Mouse (Mus musculus): Measurements from ENCODE around the gene Mctp1. TPM values are rescaled to one million over a fixed set of nuclear protein-coding genes. Genes with fewer than 3 reads are reported as not detected.
"Not testable (repeated sequence)": the region's sequence is repeated elsewhere in the genome, so short reads cannot be mapped to it uniquely, and the experiment has no call there.

Mctp1 gene
- polyA plus RNA-seq, 1 experiment from 2014 or later = 1.3 TPM

DNA sequence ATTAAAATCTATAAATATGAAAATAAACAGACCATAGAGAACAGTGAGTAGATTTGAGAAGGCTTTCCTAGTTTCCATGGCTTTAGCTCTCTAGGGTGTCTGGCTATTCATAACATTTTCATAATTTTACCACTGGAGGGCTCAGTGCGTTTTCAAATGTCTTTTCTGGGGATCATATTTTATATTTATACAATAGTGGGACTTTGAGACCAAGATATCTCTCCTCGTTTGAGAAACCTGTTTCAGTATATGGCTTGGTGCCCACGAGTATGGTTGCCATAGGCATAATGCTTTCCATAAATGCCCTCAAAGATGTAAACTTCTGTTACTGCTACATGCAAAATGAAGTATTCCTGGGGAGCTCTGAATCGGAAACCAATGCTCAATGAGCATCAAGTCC, 49.1 kb downstream of the Mctp1 start:
- Histone ChIP-seq H3K4me3 (ENCODE audit: low read depth, low read length) (no peak overlapping the region), H3K27me3 (replicated peaks; ENCODE audit: control insufficient read depth, insufficient read depth, low read length) (no peaks in the 10 kb centered on the region), H3K9me3 (ENCODE audit: control insufficient read depth, low read length) (no peaks in the 10 kb centered on the region), H3K4me2 (ENCODE audit: low read depth, low read length) (no peak overlapping the region), H3K36me3 (ENCODE audit: control insufficient read depth, insufficient read depth, low read length) (no peaks in the 10 kb centered on the region), H3K27ac (replicated peaks; ENCODE audit: low read depth, low read length) (no peak overlapping the region), H3K9ac (ENCODE audit: low read depth, low read length) (no peak overlapping the region), H3K4me1 (ENCODE audit: control insufficient read depth, insufficient read depth, low read length) (no peaks in the 10 kb centered on the region)
- WGBS = 68% methylated on average over 4 of the region's 4 CpGs
- ATAC-seq (ENCODE audit: low read depth) (no peak), DNase-seq (ENCODE audit: low spot score) (no peak)

GRCm38 (mm10) chr13:76436426-76436825, 52.1 kb downstream of the Mctp1 start:
- no peak overlapping the region for H3K27ac ChIP-seq (replicated peaks; ENCODE audit: low read depth, low read length)
- no peak overlapping the region for H3K4me3 ChIP-seq (ENCODE audit: low read depth, low read length)
- no peaks in the 10 kb centered on the region for H3K4me1 ChIP-seq (ENCODE audit: control insufficient read depth, insufficient read depth, low read length)
- DNase-seq (ENCODE audit: low spot score) (no peak), ATAC-seq (ENCODE audit: low read depth) (no peak)
- H3K36me3 ChIP-seq (ENCODE audit: control insufficient read depth, insufficient read depth, low read length) = no peaks in the 10 kb centered on the region
- no peak overlapping the region for H3K4me2 ChIP-seq (ENCODE audit: low read depth, low read length)
- no peaks in the 10 kb centered on the region for H3K9me3 ChIP-seq (ENCODE audit: control insufficient read depth, low read length)
- no peaks in the 10 kb centered on the region for H3K27me3 ChIP-seq (replicated peaks; ENCODE audit: control insufficient read depth, insufficient read depth, low read length)
- no peak overlapping the region for H3K9ac ChIP-seq (ENCODE audit: low read depth, low read length)

DNA sequence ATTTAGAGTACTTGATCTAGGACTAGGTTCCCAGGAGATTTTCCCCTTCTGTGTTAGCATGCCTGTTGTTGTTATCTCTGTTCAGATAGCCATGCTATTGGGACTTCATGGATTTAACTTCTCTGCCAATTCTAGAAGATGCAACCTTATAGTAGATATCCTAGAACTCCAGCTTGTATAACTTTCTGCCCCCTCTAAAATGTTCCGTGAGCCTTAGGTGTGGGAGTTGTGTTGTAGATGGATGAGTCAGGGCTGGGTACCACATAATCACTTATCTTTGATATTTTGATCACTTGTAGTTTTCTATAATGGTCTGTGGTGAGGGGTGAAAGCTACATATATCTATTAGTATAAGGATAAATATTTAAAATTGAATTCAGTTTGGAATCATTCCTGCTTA, 54.4 kb downstream of the Mctp1 start:
- Histone ChIP-seq H3K27me3 (replicated peaks; ENCODE audit: control insufficient read depth, insufficient read depth, low read length) (no peaks in the 10 kb centered on the region), H3K4me3 (ENCODE audit: low read depth, low read length) (no peak overlapping the region), H3K4me2 (ENCODE audit: low read depth, low read length) (no peak overlapping the region), H3K4me1 (ENCODE audit: control insufficient read depth, insufficient read depth, low read length) (no peaks in the 10 kb centered on the region), H3K27ac (replicated peaks; ENCODE audit: low read depth, low read length) (no peak overlapping the region), H3K9me3 (ENCODE audit: control insufficient read depth, low read length) (no peaks in the 10 kb centered on the region), H3K9ac (ENCODE audit: low read depth, low read length) (no peak overlapping the region), H3K36me3 (ENCODE audit: control insufficient read depth, insufficient read depth, low read length) (no peaks in the 10 kb centered on the region)
- WGBS = 93% methylated on average over 1 of the region's 1 CpGs
- no peak for DNase-seq (ENCODE audit: low spot score)
- no peak for ATAC-seq (ENCODE audit: low read depth)

- WGBS = 67% methylated on average over 1 of the region's 1 CpGs
- no peaks in the 10 kb centered on the region for H3K9me3 ChIP-seq (ENCODE audit: control insufficient read depth, low read length)
- DNase-seq (ENCODE audit: low spot score) (no peak), ATAC-seq (ENCODE audit: low read depth) (no peak)
- no peak overlapping the region for H3K4me2 ChIP-seq (ENCODE audit: low read depth, low read length)
- no peak overlapping the region for H3K9ac ChIP-seq (ENCODE audit: low read depth, low read length)
- H3K36me3 ChIP-seq (ENCODE audit: control insufficient read depth, insufficient read depth, low read length) = no peaks in the 10 kb centered on the region
- no peaks in the 10 kb centered on the region for H3K27me3 ChIP-seq (replicated peaks; ENCODE audit: control insufficient read depth, insufficient read depth, low read length)
- H3K4me3 ChIP-seq (ENCODE audit: low read depth, low read length) = no peak overlapping the region
- no peak overlapping the region for H3K27ac ChIP-seq (replicated peaks; ENCODE audit: low read depth, low read length)
- no peaks in the 10 kb centered on the region for H3K4me1 ChIP-seq (ENCODE audit: control insufficient read depth, insufficient read depth, low read length)
Measured at GRCm38 (mm10) chr13:76446059-76446458, 61.7 kb downstream of the Mctp1 start.

- no peak overlapping the region for H3K4me2 ChIP-seq (ENCODE audit: low read depth, low read length)
- no peaks in the 10 kb centered on the region for H3K4me1 ChIP-seq (ENCODE audit: control insufficient read depth, insufficient read depth, low read length)
- WGBS = 71% methylated on average over 1 of the region's 1 CpGs
- H3K27ac ChIP-seq (replicated peaks; ENCODE audit: low read depth, low read length) = no peak overlapping the region
- ATAC-seq (ENCODE audit: low read depth) (no peak), DNase-seq (ENCODE audit: low spot score) (no peak)
- no peak overlapping the region for H3K9ac ChIP-seq (ENCODE audit: low read depth, low read length)
- no peaks in the 10 kb centered on the region for H3K36me3 ChIP-seq (ENCODE audit: control insufficient read depth, insufficient read depth, low read length)
- H3K9me3 ChIP-seq (ENCODE audit: control insufficient read depth, low read length) = no peaks in the 10 kb centered on the region
- no peaks in the 10 kb centered on the region for H3K27me3 ChIP-seq (replicated peaks; ENCODE audit: control insufficient read depth, insufficient read depth, low read length)
- no peak overlapping the region for H3K4me3 ChIP-seq (ENCODE audit: low read depth, low read length)
Measured at GRCm38 (mm10) chr13:76447528-76447927, 63.2 kb downstream of the Mctp1 start.

DNA sequence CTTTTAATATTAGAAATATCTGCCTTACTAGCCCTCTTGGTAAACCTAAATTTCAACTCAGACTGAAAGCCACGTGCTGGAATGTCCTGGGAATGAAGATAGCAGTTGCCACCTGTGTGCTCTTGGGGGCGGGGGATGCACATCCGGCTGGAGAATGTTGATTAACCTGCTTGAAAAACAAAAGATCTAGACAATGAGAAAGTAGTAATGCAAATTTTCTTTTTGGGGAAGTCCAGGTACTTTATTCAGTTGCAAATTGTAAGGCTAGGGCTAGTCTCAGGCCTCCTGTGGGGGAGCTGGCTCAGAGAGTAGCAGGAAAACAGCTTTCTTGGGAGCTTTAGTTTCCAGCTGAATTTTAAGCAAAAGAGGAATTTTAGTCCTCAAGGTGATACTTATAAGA, 67.2 kb downstream of the Mctp1 start:
- not testable (repeated sequence) for H3K36me3 ChIP-seq (ENCODE audit: control insufficient read depth, insufficient read depth, low read length); H3K27me3 ChIP-seq (replicated peaks; ENCODE audit: control insufficient read depth, insufficient read depth, low read length); H3K9ac ChIP-seq (ENCODE audit: low read depth, low read length); H3K4me1 ChIP-seq (ENCODE audit: control insufficient read depth, insufficient read depth, low read length); H3K4me2 ChIP-seq (ENCODE audit: low read depth, low read length); H3K27ac ChIP-seq (replicated peaks; ENCODE audit: low read depth, low read length); H3K9me3 ChIP-seq (ENCODE audit: control insufficient read depth, low read length); H3K4me3 ChIP-seq (ENCODE audit: low read depth, low read length); ATAC-seq (ENCODE audit: low read depth); DNase-seq (ENCODE audit: low spot score)
- 73% methylated on average over 3 of the region's 3 CpGs for WGBS

DNA sequence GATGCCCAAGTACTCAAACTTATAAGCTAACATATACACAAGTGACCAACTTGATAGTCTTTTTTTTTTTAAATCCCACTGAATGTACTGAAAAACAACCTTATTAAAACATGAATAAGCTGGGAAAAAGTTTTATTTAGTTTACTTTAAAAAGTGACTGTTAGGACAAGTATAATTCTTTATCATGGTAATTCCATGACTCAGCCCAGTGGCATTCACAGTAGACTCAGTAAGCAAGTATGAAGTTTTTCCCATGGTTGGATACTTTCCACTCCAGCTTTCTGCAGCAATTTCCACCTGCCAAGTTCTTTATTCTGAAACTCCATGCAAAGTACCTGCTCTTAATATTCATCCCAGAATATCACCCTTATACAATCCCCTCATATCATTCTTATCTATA, 97.3 kb downstream of the Mctp1 start:
- Histone ChIP-seq H3K36me3 (ENCODE audit: control insufficient read depth, insufficient read depth, low read length) (no peaks in the 10 kb centered on the region), H3K9me3 (ENCODE audit: control insufficient read depth, low read length) (no peaks in the 10 kb centered on the region), H3K27me3 (replicated peaks; ENCODE audit: control insufficient read depth, insufficient read depth, low read length) (no peaks in the 10 kb centered on the region), H3K4me1 (ENCODE audit: control insufficient read depth, insufficient read depth, low read length) (no peaks in the 10 kb centered on the region), H3K4me2 (ENCODE audit: low read depth, low read length) (no peak overlapping the region), H3K27ac (replicated peaks; ENCODE audit: low read depth, low read length) (no peak overlapping the region), H3K4me3 (ENCODE audit: low read depth, low read length) (no peak overlapping the region), H3K9ac (ENCODE audit: low read depth, low read length) (no peak overlapping the region)
- no peak for DNase-seq (ENCODE audit: low spot score)
- ATAC-seq (ENCODE audit: low read depth) = no peak

GRCm38 (mm10) chr13:76482998-76483397, 98.7 kb downstream of the Mctp1 start:
- Histone ChIP-seq H3K4me3 (ENCODE audit: low read depth, low read length) (no peak overlapping the region), H3K9ac (ENCODE audit: low read depth, low read length) (no peak overlapping the region), H3K27me3 (replicated peaks; ENCODE audit: control insufficient read depth, insufficient read depth, low read length) (no peaks in the 10 kb centered on the region), H3K36me3 (ENCODE audit: control insufficient read depth, insufficient read depth, low read length) (no peaks in the 10 kb centered on the region), H3K27ac (replicated peaks; ENCODE audit: low read depth, low read length) (no peak overlapping the region), H3K9me3 (ENCODE audit: control insufficient read depth, low read length) (no peaks in the 10 kb centered on the region), H3K4me1 (ENCODE audit: control insufficient read depth, insufficient read depth, low read length) (no peaks in the 10 kb centered on the region), H3K4me2 (ENCODE audit: low read depth, low read length) (no peak overlapping the region)
- ATAC-seq (ENCODE audit: low read depth) = no peak
- 77% methylated on average over 2 of the region's 2 CpGs for WGBS
- DNase-seq (ENCODE audit: low spot score) = no peak

DNA sequence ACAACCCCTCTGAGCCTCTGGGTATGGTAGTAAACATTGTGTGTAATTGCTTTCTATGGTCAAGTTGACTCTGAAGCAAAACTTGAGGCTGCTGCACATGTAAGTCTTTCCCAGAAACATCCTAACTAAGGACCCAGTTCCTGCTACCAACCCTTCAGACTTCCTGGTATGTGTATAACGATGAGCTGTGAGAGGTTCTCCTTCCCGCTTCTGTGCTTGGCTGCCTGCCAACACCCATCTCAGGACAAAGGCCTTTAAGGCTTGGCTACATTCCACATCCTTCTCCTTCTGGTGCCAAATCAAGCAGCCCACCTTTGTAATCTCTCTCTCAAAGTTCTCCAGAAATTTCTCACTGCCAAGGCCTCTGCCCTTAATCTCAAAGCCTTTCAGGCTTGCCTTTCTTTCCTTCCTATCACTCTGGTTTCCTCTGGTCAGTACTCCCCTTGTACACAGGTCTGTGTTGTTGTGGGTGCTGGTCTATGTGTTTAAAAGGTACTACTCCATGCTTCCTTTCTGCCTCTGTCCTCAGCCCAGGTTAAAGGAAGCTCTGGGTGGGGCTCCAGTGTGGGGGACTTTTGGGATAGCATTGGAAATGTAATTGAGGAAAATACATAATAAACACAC, 99.9 kb downstream of the Mctp1 start:
- ATAC-seq (ENCODE audit: low read depth) (peak; percentile 77), DNase-seq (ENCODE audit: low spot score) (peak; percentile 73)
- Histone ChIP-seq H3K4me1 (ENCODE audit: control insufficient read depth, insufficient read depth, low read length) (no peaks in the 10 kb centered on the region), H3K4me2 (ENCODE audit: low read depth, low read length) (no peak overlapping the region), H3K4me3 (ENCODE audit: low read depth, low read length) (no peak overlapping the region), H3K36me3 (ENCODE audit: control insufficient read depth, insufficient read depth, low read length) (no peaks in the 10 kb centered on the region), H3K9me3 (ENCODE audit: control insufficient read depth, low read length) (no peaks in the 10 kb centered on the region), H3K27me3 (replicated peaks; ENCODE audit: control insufficient read depth, insufficient read depth, low read length) (no peaks in the 10 kb centered on the region), H3K27ac (replicated peaks; ENCODE audit: low read depth, low read length) (no peak overlapping the region), H3K9ac (ENCODE audit: low read depth, low read length) (no peak overlapping the region)
- 23% methylated on average over 2 of the region's 2 CpGs for WGBS
